Mouse (Mus musculus): ENCODE results near the gene Ttc41. TPM values are rescaled to one million over a fixed set of nuclear protein-coding genes. Genes with fewer than 3 reads are reported as not detected.

The Ttc41 gene
- polyA plus RNA-seq, 1 experiment from 2014 or later: 3.7 TPM

GRCm38 (mm10) chr10:86761236-86761635 is 55.6 kb downstream of the Ttc41 start:
- Histone ChIP-seq H3K4me2 (ENCODE audit: low read length) (no peak overlapping the region), H3K4me3 (ENCODE audit: low read depth, low read length) (no peak overlapping the region), H3K9me3 (ENCODE audit: control insufficient read depth, low read length) (0 out of 2 replicates have a peak, but pooled peaks cover 3% of the 10 kb centered on the region), H3K4me1 (replicated peaks; ENCODE audit: control insufficient read depth, insufficient read depth, low read length) (no peaks in the 10 kb centered on the region), H3K36me3 (ENCODE audit: control insufficient read depth, insufficient read depth, low read length) (no peaks in the 10 kb centered on the region), H3K27ac (ENCODE audit: low read depth) (no peak overlapping the region), H3K27me3 (replicated peaks; ENCODE audit: control insufficient read depth, insufficient read depth, low read length) (no peaks in the 10 kb centered on the region), H3K9ac (ENCODE audit: low read length) (no peak overlapping the region)
- 68% methylated on average over 1 of the region's 1 CpGs for WGBS
- ATAC-seq (replicated peaks; ENCODE audit: low FRiP score, low TSS enrichment, low read depth): no peak
- peak; percentile 16 for DNase-seq (ENCODE audit: low spot score)

GRCm38 (mm10) chr10:86761722-86762383 is 56.2 kb downstream of the Ttc41 start:
- peak; percentile 44 for DNase-seq (ENCODE audit: low spot score)
- WGBS: 48% methylated on average over 7 of the region's 7 CpGs
- 0 out of 2 replicates have a peak, but pooled peaks cover 3% of the 10 kb centered on the region for H3K9me3 ChIP-seq (ENCODE audit: control insufficient read depth, low read length)
- H3K27me3 ChIP-seq (replicated peaks; ENCODE audit: control insufficient read depth, insufficient read depth, low read length): no peaks in the 10 kb centered on the region
- H3K4me3 ChIP-seq (ENCODE audit: low read depth, low read length): no peak overlapping the region
- no peaks in the 10 kb centered on the region for H3K36me3 ChIP-seq (ENCODE audit: control insufficient read depth, insufficient read depth, low read length)
- ATAC-seq (replicated peaks; ENCODE audit: low FRiP score, low TSS enrichment, low read depth): no peak
- H3K27ac ChIP-seq (ENCODE audit: low read depth): no peak overlapping the region
- no peaks in the 10 kb centered on the region for H3K4me1 ChIP-seq (replicated peaks; ENCODE audit: control insufficient read depth, insufficient read depth, low read length)
- H3K4me2 ChIP-seq (ENCODE audit: low read length): no peak overlapping the region
- no peak overlapping the region for H3K9ac ChIP-seq (ENCODE audit: low read length)

GRCm38 (mm10) chr10:86762384-86762730 is 56.7 kb downstream of the Ttc41 start:
- DNase-seq (ENCODE audit: low spot score) (no peak), ATAC-seq (replicated peaks; ENCODE audit: low FRiP score, low TSS enrichment, low read depth) (no peak)
- 54% methylated on average over 3 of the region's 3 CpGs for WGBS
- H3K4me2 ChIP-seq (ENCODE audit: low read length): no peak overlapping the region
- H3K4me1 ChIP-seq (replicated peaks; ENCODE audit: control insufficient read depth, insufficient read depth, low read length): no peaks in the 10 kb centered on the region
- H3K36me3 ChIP-seq (ENCODE audit: control insufficient read depth, insufficient read depth, low read length): no peaks in the 10 kb centered on the region
- H3K27me3 ChIP-seq (replicated peaks; ENCODE audit: control insufficient read depth, insufficient read depth, low read length): no peaks in the 10 kb centered on the region
- 0 out of 2 replicates have a peak, but pooled peaks cover 3% of the 10 kb centered on the region for H3K9me3 ChIP-seq (ENCODE audit: control insufficient read depth, low read length)
- no peak overlapping the region for H3K9ac ChIP-seq (ENCODE audit: low read length)
- H3K4me3 ChIP-seq (ENCODE audit: low read depth, low read length): no peak overlapping the region
- no peak overlapping the region for H3K27ac ChIP-seq (ENCODE audit: low read depth)

GRCm38 (mm10) chr10:86763672-86764071 is 58.1 kb downstream of the Ttc41 start, which contains the start of gene Gm49358:
Gene Gm49358 (plus strand): TSS chr10:86763972.
- DNase-seq (ENCODE audit: low spot score): no peak
- Histone ChIP-seq H3K4me1 (replicated peaks; ENCODE audit: control insufficient read depth, insufficient read depth, low read length) (no peaks in the 10 kb centered on the region), H3K27ac (ENCODE audit: low read depth) (no peak within 1 kb of the TSS), H3K27me3 (replicated peaks; ENCODE audit: control insufficient read depth, insufficient read depth, low read length) (no peaks in the 10 kb centered on the region), H3K36me3 (ENCODE audit: control insufficient read depth, insufficient read depth, low read length) (no peaks in the 10 kb centered on the region), H3K4me2 (ENCODE audit: low read length) (no peak within 1 kb of the TSS), H3K9me3 (ENCODE audit: control insufficient read depth, low read length) (0 out of 2 replicates have a peak, but pooled peaks cover 3% of the 10 kb centered on the region), H3K4me3 (ENCODE audit: low read depth, low read length) (no peak within 1 kb of the TSS), H3K9ac (ENCODE audit: low read length) (no peak within 1 kb of the TSS)
- ATAC-seq (replicated peaks; ENCODE audit: low FRiP score, low TSS enrichment, low read depth): no peak
- 37% methylated on average over 5 of the region's 5 CpGs for WGBS

GRCm38 (mm10) chr10:86765344-86765966 is 59.8 kb downstream of the Ttc41 start:
- H3K4me2 ChIP-seq (ENCODE audit: low read length): no peak overlapping the region
- H3K9me3 ChIP-seq (ENCODE audit: control insufficient read depth, low read length): 0 out of 2 replicates have a peak, but pooled peaks cover 3% of the 10 kb centered on the region
- ATAC-seq (replicated peaks; ENCODE audit: low FRiP score, low TSS enrichment, low read depth): no peak
- H3K4me1 ChIP-seq (replicated peaks; ENCODE audit: control insufficient read depth, insufficient read depth, low read length): peaks cover 5% of the 10 kb centered on the region; the same call in 1 of the 2 replicates
- no peaks in the 10 kb centered on the region for H3K36me3 ChIP-seq (ENCODE audit: control insufficient read depth, insufficient read depth, low read length)
- no peak overlapping the region for H3K27ac ChIP-seq (ENCODE audit: low read depth)
- no peaks in the 10 kb centered on the region for H3K27me3 ChIP-seq (replicated peaks; ENCODE audit: control insufficient read depth, insufficient read depth, low read length)
- 83% methylated on average over 4 of the region's 4 CpGs for WGBS
- DNase-seq (ENCODE audit: low spot score): no peak
- no peak overlapping the region for H3K9ac ChIP-seq (ENCODE audit: low read length)
- H3K4me3 ChIP-seq (ENCODE audit: low read depth, low read length): no peak overlapping the region

GRCm38 (mm10) chr10:86769216-86769615 is 63.6 kb downstream of the Ttc41 start:
- Histone ChIP-seq H3K4me2 (ENCODE audit: low read length) (no peak overlapping the region), H3K9ac (ENCODE audit: low read length) (no peak overlapping the region), H3K4me3 (ENCODE audit: low read depth, low read length) (no peak overlapping the region), H3K9me3 (ENCODE audit: control insufficient read depth, low read length) (no peaks in the 10 kb centered on the region), H3K4me1 (replicated peaks; ENCODE audit: control insufficient read depth, insufficient read depth, low read length) (peaks cover 9% of the 10 kb centered on the region; the same call in 1 of the 2 replicates), H3K27ac (ENCODE audit: low read depth) (no peak overlapping the region), H3K27me3 (replicated peaks; ENCODE audit: control insufficient read depth, insufficient read depth, low read length) (no peaks in the 10 kb centered on the region), H3K36me3 (ENCODE audit: control insufficient read depth, insufficient read depth, low read length) (no peaks in the 10 kb centered on the region)
- no peak for ATAC-seq (replicated peaks; ENCODE audit: low FRiP score, low TSS enrichment, low read depth)
- DNase-seq (ENCODE audit: low spot score): no peak
- 46% methylated on average over 5 of the region's 5 CpGs for WGBS

GRCm38 (mm10) chr10:86769797-86770196 is 64.2 kb downstream of the Ttc41 start:
- H3K9ac ChIP-seq (ENCODE audit: low read length): no peak overlapping the region
- ATAC-seq (replicated peaks; ENCODE audit: low FRiP score, low TSS enrichment, low read depth) (0 out of 2 replicates have a peak, but pooled peaks have one; percentile 26), DNase-seq (ENCODE audit: low spot score) (no peak)
- no peak overlapping the region for H3K4me3 ChIP-seq (ENCODE audit: low read depth, low read length)
- no peaks in the 10 kb centered on the region for H3K36me3 ChIP-seq (ENCODE audit: control insufficient read depth, insufficient read depth, low read length)
- WGBS: 39% methylated on average over 4 of the region's 4 CpGs
- H3K4me1 ChIP-seq (replicated peaks; ENCODE audit: control insufficient read depth, insufficient read depth, low read length): peaks cover 9% of the 10 kb centered on the region; the same call in 1 of the 2 replicates
- H3K9me3 ChIP-seq (ENCODE audit: control insufficient read depth, low read length): no peaks in the 10 kb centered on the region
- H3K4me2 ChIP-seq (ENCODE audit: low read length): no peak overlapping the region
- H3K27ac ChIP-seq (ENCODE audit: low read depth): no peak overlapping the region
- no peaks in the 10 kb centered on the region for H3K27me3 ChIP-seq (replicated peaks; ENCODE audit: control insufficient read depth, insufficient read depth, low read length)

GRCm38 (mm10) chr10:86771701-86772100 is 66.1 kb downstream of the Ttc41 start:
- Histone ChIP-seq H3K4me3 (ENCODE audit: low read depth, low read length) (no peak overlapping the region), H3K4me1 (replicated peaks; ENCODE audit: control insufficient read depth, insufficient read depth, low read length) (peaks cover 15% of the 10 kb centered on the region; the same call in 1 of the 2 replicates), H3K36me3 (ENCODE audit: control insufficient read depth, insufficient read depth, low read length) (no peaks in the 10 kb centered on the region), H3K27ac (ENCODE audit: low read depth) (no peak overlapping the region), H3K9ac (ENCODE audit: low read length) (no peak overlapping the region), H3K4me2 (ENCODE audit: low read length) (no peak overlapping the region), H3K27me3 (replicated peaks; ENCODE audit: control insufficient read depth, insufficient read depth, low read length) (no peaks in the 10 kb centered on the region), H3K9me3 (ENCODE audit: control insufficient read depth, low read length) (no peaks in the 10 kb centered on the region)
- ATAC-seq (replicated peaks; ENCODE audit: low FRiP score, low TSS enrichment, low read depth): no peak
- no peak for DNase-seq (ENCODE audit: low spot score)
- 79% methylated on average over 5 of the region's 5 CpGs for WGBS

All from intestine, embryonic 14.5 days (tissue).